Mouse (Mus musculus) olfactory bulb, adult 2 months (tissue): ENCODE measurements at regions not wholly inside any gene's neighbourhood (a gene's known extent, or its start where the extent isn't known, plus 50 kb on each side); places are given as distances from the start of the nearest gene placed in this dataset.

ENCODE experiments used
- CTCF ChIP-seq: fragments of 200-500 bp; IDR thresholded peaks from 2 replicates; pipeline ENCODE4 v1.5.1; 2012; ENCODE audit warnings: low read depth, mild to moderate bottlenecking, low read length, moderate library complexity; ENCODE audit not compliant: insufficient read depth
- POLR2A ChIP-seq: fragments of 200-500 bp; IDR thresholded peaks from 2 replicates; pipeline ENCODE4 v1.6.1; 2012; ENCODE audit warnings: mild to moderate bottlenecking, low read depth, low read length, moderate library complexity; ENCODE audit not compliant: insufficient read depth

GRCm38 (mm10) chr11:52493336-52493735 lies 97.1 kb downstream of the 9530068E07Rik start:
- no peak for TF ChIP-seq CTCF
- no peak for TF ChIP-seq POLR2A
